Mouse (Mus musculus) heart, postnatal 36 days (tissue): ENCODE data around the gene Wdr62. TPM values are rescaled to one million over a fixed set of nuclear protein-coding genes. Genes with fewer than 3 reads are reported as not detected.
"Not testable (repeated sequence)": the region's sequence is repeated elsewhere in the genome, so short reads cannot be mapped to it uniquely, and the experiment has no call there.

Experiments used
- DNase-seq, 2 experiments: peaks; one replicate each; pipeline ENCODE4 v3.0.0; 2021 to 2022
- intact Hi-C: fragments of 180-260 bp; cut with DNase I; formaldehyde crosslinking; loops from one replicate; pipeline ENCODE4 v1.15.1; 2025
- total RNA-seq, 2 experiments: library from RNA; stranded (reverse); gene quantifications; 2 replicates each; pipeline ENCODE4 v1.2.3; 2021

Gene Wdr62
- total RNA-seq, 2 experiments from 2014 or later, result 1.5 to 1.9 TPM

GRCm38 (mm10) chr7:30217277-30217676 is 62.9 kb downstream of the Wdr62 start:
- intact Hi-C loops, result loop anchor here (5.0 kb wide), 1 partner anchor 35 kb away; the partner anchor contains the start of gene Cox7a1
- DNase-seq, result no peak

GRCm38 (mm10) chr7:30216723-30217151 is 63.5 kb downstream of the Wdr62 start:
- intact Hi-C loops, result loop anchor here (5.0 kb wide), 1 partner anchor 34 kb away; the partner anchor contains the start of gene Cox7a1
- DNase-seq, result peak; percentile 77 to 87

GRCm38 (mm10) chr7:30215875-30216274 is 64.3 kb downstream of the Wdr62 start:
- intact Hi-C loops, result loop anchor here (5.0 kb wide), 1 partner anchor 34 kb away; the partner anchor contains the start of gene Cox7a1
- no peak for DNase-seq

- intact Hi-C loops, result no loop called here
- no peak for DNase-seq
Observed at GRCm38 (mm10) chr7:30213881-30214280, 66.3 kb downstream of the Wdr62 start.

GRCm38 (mm10) chr7:30211025-30211424 is 69.2 kb downstream of the Wdr62 start:
- intact Hi-C loops, result no loop called here
- no peak for DNase-seq

DNA sequence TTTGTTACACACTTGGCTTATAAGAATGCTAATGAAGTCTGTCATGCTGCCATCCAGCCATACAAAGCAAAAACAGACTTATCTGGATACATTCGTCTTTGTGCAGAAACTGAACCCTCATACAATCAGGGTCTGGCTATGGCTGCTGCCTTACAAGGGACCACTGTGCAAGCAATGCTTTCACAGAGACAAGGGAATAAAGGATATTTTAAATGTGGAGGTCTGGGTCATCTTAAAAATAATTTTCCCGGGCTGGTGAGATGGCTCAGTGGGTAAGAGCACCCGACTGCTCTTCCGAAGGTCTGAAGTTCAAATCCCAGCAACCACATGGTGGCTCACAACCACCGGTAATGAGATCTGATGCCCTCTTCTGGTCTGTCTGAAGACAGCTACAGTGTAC is 73.9 kb downstream of the Wdr62 start:
- intact Hi-C loops, DNase-seq: not testable (repeated sequence)

DNA sequence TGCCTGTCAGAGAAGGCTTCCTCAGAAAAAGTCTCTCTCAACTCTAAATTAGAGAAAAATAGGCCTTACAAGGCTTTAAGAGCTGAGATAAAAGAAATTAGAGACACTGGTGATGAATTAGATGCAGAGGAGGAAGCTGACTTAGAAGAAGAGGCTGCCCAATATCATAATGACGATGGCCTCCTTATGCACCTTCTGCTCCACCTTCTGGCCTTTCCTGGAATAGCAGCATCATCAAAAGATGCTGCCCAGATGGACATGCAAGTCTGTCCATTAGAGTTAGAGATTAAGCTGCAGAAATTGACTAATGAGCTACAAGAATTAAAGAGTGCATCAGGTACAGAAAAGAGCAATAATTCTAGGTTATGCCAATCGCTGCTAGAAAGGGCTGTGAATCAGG is 74.8 kb downstream of the Wdr62 start:
- peak; percentile 67 to 76 for DNase-seq
- intact Hi-C loops, result loop anchor here (1.0 kb wide), 1 partner anchor 24 kb away; no protein-coding TSS in a partner anchor

DNA sequence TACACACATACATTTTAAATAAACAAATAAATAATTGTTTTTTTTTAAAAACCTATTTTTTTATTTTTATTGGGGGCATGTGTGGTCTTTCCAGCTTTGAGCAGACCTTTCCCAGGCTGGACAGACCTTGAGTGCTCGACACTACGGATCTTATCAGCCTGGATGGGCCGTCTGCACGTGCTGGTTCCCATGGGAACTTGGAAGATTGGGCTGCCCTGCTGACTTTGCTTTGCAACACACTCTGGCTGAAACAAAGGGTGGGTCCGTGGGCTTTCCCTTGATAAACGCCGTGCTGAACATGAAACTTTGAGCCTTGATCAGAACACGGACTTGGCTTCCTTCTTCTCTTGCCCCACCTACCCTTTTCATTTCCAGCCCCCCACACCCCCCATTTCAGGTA is 75.8 kb downstream of the Wdr62 start:
- no peak for DNase-seq
- intact Hi-C loops, result no loop called here

DNA sequence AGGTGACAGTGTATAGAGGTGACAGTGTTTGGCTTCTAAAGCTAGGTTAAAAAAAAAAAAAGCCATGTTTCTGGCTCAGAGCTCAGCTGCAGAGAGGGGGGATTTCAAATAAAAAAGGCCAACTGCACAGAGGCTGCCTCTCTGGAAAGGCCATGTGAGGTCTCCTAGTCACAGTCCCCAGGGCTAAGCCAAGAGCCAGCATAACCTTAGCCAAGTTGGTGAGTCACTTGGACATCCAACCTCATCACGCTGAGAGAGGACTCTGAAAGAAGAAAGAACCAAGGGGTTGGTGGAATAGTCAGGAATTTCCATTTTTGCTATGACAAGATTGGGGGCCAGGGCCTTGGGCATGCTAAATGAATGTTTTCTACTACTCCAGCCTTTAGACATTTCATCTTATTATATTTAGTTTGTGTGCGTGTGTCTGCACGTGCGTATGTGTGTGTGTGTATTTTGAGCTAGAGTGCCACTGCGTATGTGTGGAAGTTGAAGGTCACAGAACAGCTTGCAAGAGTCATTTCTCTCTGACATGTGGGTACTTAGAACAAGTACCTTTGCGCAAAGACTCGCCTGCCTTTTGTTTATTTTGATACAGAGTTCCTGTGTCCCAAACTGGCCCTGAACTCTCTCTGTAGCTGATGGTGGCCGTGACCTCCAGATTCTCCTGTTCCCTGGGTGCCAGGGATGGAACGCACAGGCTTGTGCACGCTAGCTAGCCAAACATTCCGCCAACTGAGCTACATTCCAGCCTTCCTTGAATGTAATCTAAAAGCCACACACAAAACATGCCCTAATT is 77.1 kb downstream of the Wdr62 start:
- peak; percentile 57 to 70 for DNase-seq
- intact Hi-C loops, result loop anchor here (2.0 kb wide), 1 partner anchor 190 kb away; no protein-coding TSS in a partner anchor

DNA sequence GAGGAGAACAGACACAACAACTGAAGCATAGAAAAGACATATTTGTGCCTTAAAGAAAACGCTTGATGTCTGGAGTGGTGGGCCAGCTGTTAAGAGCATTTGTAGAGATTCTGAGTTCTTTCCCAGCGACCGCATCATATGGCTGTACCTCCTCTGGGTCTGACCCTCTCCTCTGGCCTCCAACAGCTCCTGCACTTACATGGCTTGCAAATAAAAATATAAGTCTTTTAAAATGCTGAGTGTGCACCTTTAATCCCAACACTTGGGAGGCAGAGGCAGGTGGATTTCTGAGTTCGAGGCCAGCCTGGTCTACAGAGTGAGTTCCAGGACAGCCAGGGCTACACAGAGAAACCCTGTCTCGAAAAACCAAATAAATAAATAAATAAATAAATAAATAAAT is 79.6 kb downstream of the Wdr62 start:
- intact Hi-C loops, result not testable (repeated sequence)

DNA sequence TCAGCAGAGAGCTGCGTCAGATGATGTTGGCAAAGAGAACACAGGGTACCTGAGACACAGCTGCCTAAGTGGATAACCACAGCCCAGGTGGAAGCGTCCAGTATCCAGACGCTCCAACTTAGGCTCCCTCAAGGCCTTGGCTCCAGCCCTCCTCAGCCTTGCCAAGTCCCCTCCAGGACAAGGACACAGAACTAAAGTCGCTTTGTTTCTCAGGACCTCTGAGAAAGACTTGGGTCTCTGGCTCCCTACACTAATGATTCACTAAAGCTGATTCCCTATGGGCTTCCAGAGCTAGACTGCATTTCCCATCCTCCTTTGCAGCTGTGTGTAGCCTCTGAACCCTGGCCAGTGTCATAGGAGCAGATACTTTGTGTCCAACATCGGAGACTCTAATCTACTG is 80.0 kb downstream of the Wdr62 start:
- intact Hi-C loops, result no loop called here
- no peak for DNase-seq

More for the DNA sequence above, 79.6 kb downstream of the Wdr62 start:
- not testable (repeated sequence) for DNase-seq

DNA sequence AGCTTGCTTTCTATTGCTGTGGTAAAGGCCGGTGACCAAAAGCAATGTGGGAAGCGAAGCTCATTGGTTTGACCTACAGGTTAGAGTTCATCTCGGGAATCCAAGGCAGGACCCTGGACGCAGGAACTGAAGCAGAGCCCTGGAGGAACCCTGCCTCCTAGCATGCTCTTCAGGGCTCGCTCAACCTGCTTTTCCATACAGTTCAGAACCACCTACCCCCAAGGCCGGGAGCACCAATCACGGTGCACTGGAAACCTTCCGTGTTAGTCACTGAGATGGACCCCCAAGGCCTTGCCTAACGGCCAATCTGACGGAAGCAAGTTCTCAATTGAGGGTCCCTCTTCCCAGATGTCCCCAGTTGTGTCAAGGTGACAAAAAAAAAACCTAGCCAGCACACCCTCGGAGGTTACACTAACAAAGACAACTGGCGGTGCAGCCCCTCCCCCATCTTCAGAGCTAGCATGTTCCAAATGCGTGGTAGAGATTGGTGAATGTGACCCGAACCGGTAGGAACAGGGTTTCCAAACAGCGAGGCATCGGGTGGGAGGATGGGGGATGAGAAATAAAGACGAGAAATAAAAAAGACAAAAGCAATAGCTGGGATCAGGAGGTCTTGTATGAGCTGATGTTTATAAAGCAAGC is 80.6 kb downstream of the Wdr62 start:
- DNase-seq, result no peak

DNA sequence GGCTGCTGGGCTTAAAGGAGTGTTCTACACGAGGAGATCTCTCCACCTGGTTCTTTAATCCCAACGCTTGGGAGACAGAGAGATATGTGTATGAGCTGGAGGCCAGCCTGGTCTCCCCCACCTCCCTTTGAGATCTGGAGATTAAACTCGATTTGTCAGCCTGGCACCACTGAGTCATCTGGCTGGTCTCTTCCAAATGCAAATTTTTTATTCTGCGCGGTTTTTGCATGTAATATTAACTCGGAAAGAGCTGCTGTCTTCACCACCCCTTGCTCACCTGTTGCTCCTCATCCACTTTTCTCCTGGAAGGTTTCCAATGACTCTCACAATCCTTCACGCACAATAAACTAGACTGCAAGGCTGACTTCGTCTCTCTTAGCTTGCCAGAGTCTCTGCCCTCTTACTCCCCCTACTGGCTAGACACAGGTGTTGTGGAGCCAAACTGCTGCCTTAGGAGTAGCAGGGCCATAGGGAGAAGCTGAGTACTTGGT is 81.7 kb downstream of the Wdr62 start, which contains the start of gene Capns1:
Gene Capns1, minus strand, starts transcription at position 331 of the 491 bp plus-strand sequence.
- intact Hi-C loops, result no loop called here
- DNase-seq, result peak; percentile 57 to 58

More for the DNA sequence above, 80.6 kb downstream of the Wdr62 start:
- intact Hi-C loops, result no loop called here

- intact Hi-C loops, result no loop called here
- no peak for DNase-seq
Observed at GRCm38 (mm10) chr7:30197592-30198129, 82.6 kb downstream of the Wdr62 start.

GRCm38 (mm10) chr7:30196171-30196570 is 84.0 kb downstream of the Wdr62 start:
- intact Hi-C loops, result no loop called here

GRCm38 (mm10) chr7:30195461-30195860 is 84.8 kb downstream of the Wdr62 start:
- intact Hi-C loops, result no loop called here
- no peak for DNase-seq

More at GRCm38 (mm10) chr7:30196171-30196570, 84.0 kb downstream of the Wdr62 start:
- DNase-seq, result no peak

- DNase-seq, result peak; percentile 94 to 95
- intact Hi-C loops, result no loop called here
Observed at GRCm38 (mm10) chr7:30194884-30195283, 85.3 kb downstream of the Wdr62 start.

- intact Hi-C loops, result no loop called here
- DNase-seq, result peak; percentile 61 to 71
Observed at GRCm38 (mm10) chr7:30194101-30194831, 86.0 kb downstream of the Wdr62 start.

DNA sequence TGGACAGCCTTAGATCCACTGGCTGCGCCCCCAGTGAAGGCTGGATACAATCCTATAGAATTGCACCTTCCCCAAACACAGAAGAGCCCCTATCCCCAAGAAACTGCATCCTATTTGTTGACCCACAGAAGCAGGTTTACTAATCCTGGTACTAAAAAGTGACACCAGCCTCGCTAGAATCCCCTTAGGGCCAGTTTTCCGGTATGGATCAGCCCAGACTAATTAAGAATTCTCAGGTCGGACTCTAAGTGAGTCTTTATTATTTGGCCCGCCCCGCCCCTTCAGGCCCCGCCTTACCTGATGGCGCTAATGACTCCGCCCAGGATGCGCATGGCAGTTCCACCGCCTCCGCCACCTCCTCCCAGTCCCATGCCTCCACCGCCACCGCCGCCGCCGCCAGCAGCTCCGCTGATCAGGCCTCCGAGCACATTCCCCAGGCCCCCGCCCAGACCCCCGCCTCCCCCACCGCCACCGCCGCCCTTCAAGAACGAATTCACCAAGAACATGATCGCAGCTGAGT is 86.6 kb downstream of the Wdr62 start:
- intact Hi-C loops, result no loop called here
- DNase-seq, result peak; percentile 77 to 83

GRCm38 (mm10) chr7:30193013-30193412 is 87.2 kb downstream of the Wdr62 start:
- DNase-seq, result no peak
- intact Hi-C loops, result no loop called here
